Mouse (Mus musculus) stomach, embryonic 15.5 days (tissue): ENCODE results near the gene Nradd. TPM values are rescaled to one million over a fixed set of nuclear protein-coding genes. Genes with fewer than 3 reads are reported as not detected.

Experiments used
- ATAC-seq: fragments of 200-750 bp; cut with Nextera tagmentation; 2 replicates; pipeline ENCODE4 v1.8.0; 2017; ENCODE audit warnings: low read depth, moderate number of reproducible peaks, moderate TSS enrichment; ENCODE audit not compliant: insufficient read depth, low FRiP score
- H3K27ac ChIP-seq: fragments of 300-500 bp; sonication (generic); 2 replicates; pipeline ENCODE4 v1.5.1; 2015; ENCODE audit warnings: mild to moderate bottlenecking, inconsistent platforms
- H3K27me3 ChIP-seq: fragments of 300-500 bp; sonication (generic); replicated peaks from 2 replicates; pipeline ENCODE4 v1.6.1; 2015; ENCODE audit warnings: inconsistent platforms
- H3K36me3 ChIP-seq: fragments of 300-500 bp; sonication (generic); 2 replicates; pipeline ENCODE4 v1.6.1; 2015; ENCODE audit warnings: inconsistent platforms
- H3K4me1 ChIP-seq: fragments of 300-500 bp; sonication (generic); 2 replicates; pipeline ENCODE4 v1.6.1; 2015; ENCODE audit warnings: inconsistent platforms
- H3K4me2 ChIP-seq: fragments of 300-500 bp; sonication (generic); 2 replicates; pipeline ENCODE4 v1.6.1; 2015; ENCODE audit warnings: mild to moderate bottlenecking, inconsistent platforms
- H3K4me3 ChIP-seq: fragments of 300-500 bp; sonication (generic); replicated peaks from 2 replicates; pipeline ENCODE4 v1.5.1; 2015; ENCODE audit warnings: inconsistent platforms
- H3K9ac ChIP-seq: fragments of 300-500 bp; sonication (generic); 2 replicates; pipeline ENCODE4 v1.6.1; 2015; ENCODE audit warnings: inconsistent platforms
- H3K9me3 ChIP-seq: fragments of 300-500 bp; sonication (generic); 2 replicates; pipeline ENCODE4 v1.6.1; 2016; ENCODE audit warnings: inconsistent platforms
- WGBS: fragments of 180-500 bp; shearing (Covaris S2); methylation state at CpG from one replicate; pipeline ENCODE4 v1.1.7; 2015; 5-methylcytosine and 5-hydroxymethylcytosine counted together
- polyA plus RNA-seq: library from polyadenylated mRNA; unstranded; fragments of >200 nt; fragmentation: Nextera tagmentation; extraction: Ambion mirVana; gene quantifications from 2 replicates; pipeline ENCODE4 v1.2.1, GENCODE M21; 2015

The Nradd gene
- polyA plus RNA-seq, 1 experiment from 2014 or later: 28.5 TPM

GRCm38 (mm10) chr9:110649775-110650174, 25.5 kb upstream of the Nradd start:
- no peak for ATAC-seq
- peaks cover 13% of the 10 kb centered on the region; the same call in 1 of the 2 replicates for H3K27me3 ChIP-seq
- H3K9ac ChIP-seq: no peak overlapping the region

DNA sequence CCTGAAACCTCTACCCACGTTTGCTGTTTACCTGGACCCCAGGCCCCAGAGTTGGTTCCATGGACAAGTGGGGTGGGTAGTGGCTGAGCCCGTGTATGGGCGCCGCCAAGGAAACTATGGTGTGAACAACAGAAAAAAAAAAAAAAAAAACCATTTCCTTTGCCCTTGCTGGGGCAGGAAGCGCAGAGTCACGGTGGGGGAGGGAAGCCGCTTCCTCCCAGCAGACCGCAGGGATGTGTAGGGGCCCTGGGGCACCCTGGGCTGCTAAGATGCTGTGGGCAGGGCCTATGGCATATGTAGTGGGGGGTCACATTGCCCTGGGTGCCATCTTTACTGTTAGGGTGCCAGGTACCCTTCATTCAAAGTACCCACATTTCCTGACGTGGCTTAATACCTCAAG, 21.0 kb upstream of the Nradd start:
- H3K4me1 ChIP-seq: no peaks in the 10 kb centered on the region
- no peaks in the 10 kb centered on the region for H3K9me3 ChIP-seq
- H3K9ac ChIP-seq: no peak overlapping the region
- no peak overlapping the region for H3K4me2 ChIP-seq
- H3K27ac ChIP-seq: no peak overlapping the region
- no peaks in the 10 kb centered on the region for H3K27me3 ChIP-seq
- no peaks in the 10 kb centered on the region for H3K36me3 ChIP-seq
- WGBS: 77% methylated on average over 9 of the region's 9 CpGs
- no peak for ATAC-seq
- no peak overlapping the region for H3K4me3 ChIP-seq

More at GRCm38 (mm10) chr9:110649775-110650174, 25.5 kb upstream of the Nradd start:
- H3K4me3 ChIP-seq: no peak overlapping the region
- no peak overlapping the region for H3K4me2 ChIP-seq
- no peaks in the 10 kb centered on the region for H3K9me3 ChIP-seq
- H3K36me3 ChIP-seq: no peaks in the 10 kb centered on the region
- H3K4me1 ChIP-seq: peaks cover 24% of the 10 kb centered on the region
- no peak overlapping the region for H3K27ac ChIP-seq

- 74% methylated on average over 10 of the region's 10 CpGs for WGBS
- H3K27me3 ChIP-seq: no peaks in the 10 kb centered on the region
- ATAC-seq: no peak
- no peak overlapping the region for H3K4me2 ChIP-seq
- H3K9ac ChIP-seq: no peak overlapping the region
- no peak overlapping the region for H3K4me3 ChIP-seq
- no peaks in the 10 kb centered on the region for H3K36me3 ChIP-seq
- H3K9me3 ChIP-seq: no peaks in the 10 kb centered on the region
- no peaks in the 10 kb centered on the region for H3K4me1 ChIP-seq
- H3K27ac ChIP-seq: no peak overlapping the region
These were observed 20.0 kb upstream of the Nradd start for GRCm38 (mm10) chr9:110644295-110644694.

DNA sequence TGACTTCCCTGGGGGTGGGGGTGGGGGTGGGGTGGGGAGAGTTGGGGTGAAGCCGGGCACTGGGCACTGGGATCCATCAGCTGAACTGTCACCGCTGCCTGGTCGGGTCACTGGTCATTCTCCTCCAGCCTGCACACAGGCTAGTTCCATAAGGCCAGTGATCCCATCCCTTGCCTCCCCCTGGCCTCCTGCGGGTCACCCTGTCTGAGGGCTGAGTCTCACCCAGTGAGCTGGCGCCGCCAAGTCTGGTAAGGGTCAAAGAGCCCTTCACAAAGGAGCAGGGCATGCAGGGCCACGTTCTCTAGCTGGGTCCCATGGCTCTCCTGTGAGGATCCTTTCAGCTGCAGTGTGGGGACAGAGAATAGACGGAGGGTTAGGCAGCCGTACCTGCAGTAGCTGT, 19.5 kb upstream of the Nradd start:
- Histone ChIP-seq H3K4me3 (no peak overlapping the region), H3K27me3 (no peaks in the 10 kb centered on the region), H3K27ac (no peak overlapping the region), H3K4me2 (no peak overlapping the region), H3K9ac (no peak overlapping the region), H3K4me1 (no peaks in the 10 kb centered on the region), H3K36me3 (no peaks in the 10 kb centered on the region), H3K9me3 (no peaks in the 10 kb centered on the region)
- 61% methylated on average over 9 of the region's 9 CpGs for WGBS
- ATAC-seq: no peak

DNA sequence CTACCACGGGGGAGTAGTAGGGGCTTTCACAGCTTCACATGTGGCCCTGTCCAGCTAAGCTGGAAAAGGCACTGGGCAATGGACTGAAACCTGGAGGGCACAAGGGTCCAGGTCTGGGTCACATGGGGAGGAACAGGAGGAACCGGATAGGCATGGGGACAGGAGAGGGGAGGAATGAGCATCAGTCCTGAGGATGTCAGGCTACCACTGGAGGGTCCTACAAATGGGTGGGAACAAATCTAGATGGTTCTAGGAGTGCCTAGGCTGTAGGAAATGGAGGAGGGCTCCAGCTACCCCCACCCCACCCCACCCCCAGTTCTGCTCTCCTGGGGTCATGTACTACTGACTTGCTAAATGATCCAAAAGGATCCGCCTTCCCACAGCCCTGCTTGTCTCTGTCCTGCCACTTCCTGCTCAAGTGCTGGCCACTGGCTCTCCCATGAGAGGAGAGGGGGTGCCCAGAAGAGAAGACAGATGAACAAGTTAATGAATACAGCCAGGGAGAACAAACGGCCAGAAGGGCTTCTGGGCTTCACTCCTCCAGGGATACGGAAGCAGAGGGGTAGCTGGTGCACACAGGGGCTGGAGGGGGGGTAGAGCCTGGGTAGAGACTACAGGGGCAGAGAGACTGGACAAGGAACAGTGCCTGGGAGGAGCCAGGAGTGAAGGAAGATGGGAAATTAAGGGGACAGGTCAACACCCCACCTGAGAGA, 18.7 kb upstream of the Nradd start:
- no peaks in the 10 kb centered on the region for H3K4me1 ChIP-seq
- no peaks in the 10 kb centered on the region for H3K27me3 ChIP-seq
- H3K9ac ChIP-seq: no peak overlapping the region
- ATAC-seq: no peak
- no peak overlapping the region for H3K4me3 ChIP-seq
- no peaks in the 10 kb centered on the region for H3K36me3 ChIP-seq
- no peak overlapping the region for H3K27ac ChIP-seq
- no peaks in the 10 kb centered on the region for H3K9me3 ChIP-seq
- H3K4me2 ChIP-seq: no peak overlapping the region
- WGBS: 51% methylated on average over 5 of the region's 5 CpGs

- no peak for ATAC-seq
- H3K4me2 ChIP-seq: no peak overlapping the region
- no peaks in the 10 kb centered on the region for H3K27me3 ChIP-seq
- no peaks in the 10 kb centered on the region for H3K9me3 ChIP-seq
- H3K27ac ChIP-seq: no peak overlapping the region
- 77% methylated on average over 5 of the region's 5 CpGs for WGBS
- H3K4me1 ChIP-seq: no peaks in the 10 kb centered on the region
- H3K9ac ChIP-seq: no peak overlapping the region
- no peaks in the 10 kb centered on the region for H3K36me3 ChIP-seq
- no peak overlapping the region for H3K4me3 ChIP-seq
These were observed 16.8 kb upstream of the Nradd start for GRCm38 (mm10) chr9:110641006-110641405.

DNA sequence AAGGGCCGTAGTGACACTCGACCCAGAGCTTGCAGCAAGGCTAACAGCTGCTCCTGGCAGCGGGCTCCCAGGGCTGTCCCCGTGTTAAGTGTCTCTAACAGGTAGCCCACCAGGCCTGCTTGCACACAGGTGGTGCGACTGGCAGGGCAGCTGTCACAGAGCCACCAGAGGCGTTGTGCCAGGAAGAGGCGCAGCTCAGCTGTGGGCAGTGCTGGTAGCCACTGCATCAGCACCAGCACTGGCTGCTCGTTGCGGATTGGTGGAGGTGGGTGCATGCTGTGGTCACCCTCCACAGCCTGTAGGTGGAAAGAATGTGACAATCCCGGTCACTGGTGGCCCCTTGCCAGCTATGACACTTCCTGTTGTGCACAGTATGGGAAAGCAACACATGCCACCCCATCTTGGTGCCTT, 14.4 kb upstream of the Nradd start:
- H3K9ac ChIP-seq: no peak overlapping the region
- no peak overlapping the region for H3K4me3 ChIP-seq
- no peak for ATAC-seq
- H3K36me3 ChIP-seq: no peaks in the 10 kb centered on the region
- H3K9me3 ChIP-seq: no peaks in the 10 kb centered on the region
- no peak overlapping the region for H3K27ac ChIP-seq
- no peaks in the 10 kb centered on the region for H3K4me1 ChIP-seq
- H3K4me2 ChIP-seq: no peak overlapping the region
- 83% methylated on average over 10 of the region's 10 CpGs for WGBS
- H3K27me3 ChIP-seq: no peaks in the 10 kb centered on the region

GRCm38 (mm10) chr9:110635225-110635624, 11.0 kb upstream of the Nradd start:
- Histone ChIP-seq H3K4me1 (peaks cover 7% of the 10 kb centered on the region; the same call in 1 of the 2 replicates), H3K4me3 (no peak overlapping the region), H3K4me2 (no peak overlapping the region), H3K9ac (no peak overlapping the region), H3K27ac (no peak overlapping the region), H3K9me3 (no peaks in the 10 kb centered on the region), H3K27me3 (0 out of 2 replicates have a peak, but pooled peaks cover 12% of the 10 kb centered on the region), H3K36me3 (peaks cover 3% of the 10 kb centered on the region; the same call in 1 of the 2 replicates)
- 9% methylated on average over 19 of the region's 19 CpGs for WGBS
- peak; percentile 36; the same call in 1 of the 2 replicates for ATAC-seq

- H3K4me2 ChIP-seq: no peak overlapping the region
- H3K27ac ChIP-seq: no peak overlapping the region
- H3K36me3 ChIP-seq: peaks cover 8% of the 10 kb centered on the region
- H3K4me3 ChIP-seq: no peak overlapping the region
- ATAC-seq: no peak
- peaks cover 7% of the 10 kb centered on the region; the same call in 1 of the 2 replicates for H3K4me1 ChIP-seq
- WGBS: 73% methylated on average over 17 of the region's 17 CpGs
- H3K27me3 ChIP-seq: 0 out of 2 replicates have a peak, but pooled peaks cover 12% of the 10 kb centered on the region
- no peaks in the 10 kb centered on the region for H3K9me3 ChIP-seq
- H3K9ac ChIP-seq: no peak overlapping the region
These were observed 9.6 kb upstream of the Nradd start for GRCm38 (mm10) chr9:110633882-110634281.

DNA sequence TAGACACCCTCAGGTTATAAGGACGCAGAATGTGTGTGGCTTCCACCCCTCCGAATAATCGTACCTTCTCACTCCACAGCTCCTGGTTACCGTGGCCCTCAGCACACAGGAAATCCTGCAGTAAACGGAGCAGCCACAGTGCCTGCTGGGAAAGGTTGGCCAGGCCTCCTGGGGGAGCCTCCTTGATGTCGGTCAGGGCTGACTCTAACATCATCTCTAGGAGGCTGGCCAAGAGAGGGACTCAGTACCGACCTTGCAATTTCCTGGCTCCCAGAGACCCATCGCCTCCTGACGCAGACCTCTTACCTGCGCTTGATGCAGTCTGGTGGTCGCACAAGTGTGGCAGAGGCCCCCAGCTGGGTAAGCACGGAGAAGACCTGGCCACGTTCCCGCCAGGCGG, 8.4 kb upstream of the Nradd start:
- peaks cover 7% of the 10 kb centered on the region; the same call in 1 of the 2 replicates for H3K4me1 ChIP-seq
- H3K27me3 ChIP-seq: 0 out of 2 replicates have a peak, but pooled peaks cover 12% of the 10 kb centered on the region
- no peak for ATAC-seq
- peaks cover 8% of the 10 kb centered on the region for H3K36me3 ChIP-seq
- H3K27ac ChIP-seq: no peak overlapping the region
- no peak overlapping the region for H3K4me3 ChIP-seq
- H3K4me2 ChIP-seq: no peak overlapping the region
- 75% methylated on average over 15 of the region's 15 CpGs for WGBS
- H3K9me3 ChIP-seq: no peaks in the 10 kb centered on the region
- H3K9ac ChIP-seq: no peak overlapping the region

DNA sequence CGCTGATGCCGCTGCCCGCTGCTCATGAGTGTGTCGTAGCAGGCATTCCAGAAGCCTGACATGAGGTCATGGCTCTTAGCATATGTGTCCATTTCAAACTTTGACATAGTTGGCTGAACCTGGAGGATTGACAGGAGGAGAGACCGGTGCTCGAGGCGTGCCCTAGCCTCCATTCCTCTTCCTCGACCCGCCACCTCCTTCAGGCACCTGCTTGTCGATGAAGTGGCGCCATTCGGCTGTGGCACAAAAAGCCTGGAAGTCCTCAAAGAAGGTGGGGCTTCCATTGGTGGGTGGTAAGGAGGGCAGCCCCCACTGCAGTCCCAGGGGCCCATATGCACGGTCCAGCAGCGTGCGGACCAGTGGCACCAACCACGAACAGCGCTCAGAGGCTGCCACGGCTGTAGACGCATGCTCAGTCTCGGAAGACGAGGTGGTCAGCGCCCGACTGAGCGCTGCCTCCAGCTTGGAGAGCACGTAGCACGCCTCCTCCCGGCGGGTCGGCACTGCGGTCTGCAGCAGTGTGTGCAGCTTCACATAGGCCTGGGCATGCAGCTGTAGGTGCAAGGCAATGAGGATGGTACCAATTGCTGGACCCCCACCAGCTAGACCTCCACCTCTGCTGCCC, 7.5 kb upstream of the Nradd start:
- Histone ChIP-seq H3K4me2 (peak overlapping the region; percentile 36), H3K4me1 (peaks cover 7% of the 10 kb centered on the region; the same call in 1 of the 2 replicates), H3K4me3 (no peak overlapping the region; the same call in 1 of the 2 replicates), H3K36me3 (peaks cover 8% of the 10 kb centered on the region), H3K9ac (no peak overlapping the region), H3K27me3 (0 out of 2 replicates have a peak, but pooled peaks cover 12% of the 10 kb centered on the region), H3K27ac (no peak overlapping the region), H3K9me3 (no peaks in the 10 kb centered on the region)
- 37% methylated on average over 30 of the region's 30 CpGs for WGBS
- no peak for ATAC-seq

- H3K4me2 ChIP-seq: peak overlapping the region; percentile 36
These were observed 6.9 kb upstream of the Nradd start for GRCm38 (mm10) chr9:110631191-110631590.

More at GRCm38 (mm10) chr9:110631191-110631590, 6.9 kb upstream of the Nradd start:
- no peak for ATAC-seq
- WGBS: 32% methylated on average over 10 of the region's 10 CpGs
- Histone ChIP-seq H3K36me3 (peaks cover 8% of the 10 kb centered on the region), H3K27ac (no peak overlapping the region), H3K9ac (no peak overlapping the region), H3K9me3 (no peaks in the 10 kb centered on the region), H3K27me3 (0 out of 2 replicates have a peak, but pooled peaks cover 12% of the 10 kb centered on the region), H3K4me3 (no peak overlapping the region; the same call in 1 of the 2 replicates), H3K4me1 (peaks cover 7% of the 10 kb centered on the region; the same call in 1 of the 2 replicates)
